Mouse (Mus musculus) heart, postnatal 0 days (tissue): ENCODE data around the gene Celf2. TPM values are rescaled to one million over a fixed set of nuclear protein-coding genes. Genes with fewer than 3 reads are reported as not detected.

ENCODE experiments used
- ATAC-seq: fragments of 200-750 bp; cut with Nextera tagmentation; 2 replicates; pipeline ENCODE4 v1.8.0; 2017; ENCODE audit warnings: low read depth, moderate number of reproducible peaks, moderate library complexity; ENCODE audit not compliant: insufficient read depth
- DNase-seq: peaks from one replicate; pipeline ENCODE4 v3.0.0-alpha.2; 2016; ENCODE audit warnings: low spot score
- H3K27ac ChIP-seq: fragments of 300-500 bp; sonication (generic); 2 replicates; pipeline ENCODE4 v1.5.1; 2014; ENCODE audit warnings: low read depth, mild to moderate bottlenecking
- H3K27me3 ChIP-seq: fragments of 300-500 bp; sonication (generic); 2 replicates; pipeline ENCODE4 v1.6.1; 2014; ENCODE audit warnings: low read length, mixed read lengths; ENCODE audit not compliant: control insufficient read depth, insufficient read depth
- H3K36me3 ChIP-seq: fragments of 300-500 bp; sonication (generic); replicated peaks from 2 replicates; pipeline ENCODE4 v1.6.1; 2014; ENCODE audit warnings: low read length, mixed read lengths; ENCODE audit not compliant: control insufficient read depth, insufficient read depth
- H3K4me1 ChIP-seq: fragments of 300-500 bp; sonication (generic); 2 replicates; pipeline ENCODE4 v1.6.1; 2014; ENCODE audit warnings: antibody characterized with exemption; ENCODE audit not compliant: control insufficient read depth, insufficient read depth
- H3K4me2 ChIP-seq: fragments of 300-500 bp; sonication (generic); 2 replicates; pipeline ENCODE4 v1.6.1; 2014; ENCODE audit warnings: low read depth, mild to moderate bottlenecking, low read length, moderate library complexity
- H3K4me3 ChIP-seq: fragments of 300-500 bp; sonication (generic); 2 replicates; pipeline ENCODE4 v1.5.1; 2014; ENCODE audit warnings: low read depth, low read length
- H3K9ac ChIP-seq: fragments of 300-500 bp; sonication (generic); replicated peaks from 2 replicates; pipeline ENCODE4 v1.6.1; 2014; ENCODE audit warnings: low read depth, low read length, mixed read lengths
- H3K9me3 ChIP-seq: fragments of 300-500 bp; sonication (generic); replicated peaks from 2 replicates; pipeline ENCODE4 v1.6.1; 2016; ENCODE audit warnings: low read length; ENCODE audit not compliant: control insufficient read depth
- CTCF ChIP-seq: IDR thresholded peaks from 2 replicates; pipeline ENCODE4 v1.5.1; 2016; ENCODE audit warnings: antibody characterized with exemption, control low read depth, low read depth
- EP300 ChIP-seq: IDR thresholded peaks from 2 replicates; pipeline ENCODE4 v1.6.1; 2016; ENCODE audit warnings: antibody characterized with exemption, low read depth
- WGBS: fragments of 180-500 bp; shearing (Covaris S2); extraction: QIAGEN DNeasy Blood & Tissue Kit; methylation state at CpG from one replicate; pipeline ENCODE4 v1.1.7; 2014; 5-methylcytosine and 5-hydroxymethylcytosine counted together
- polyA plus RNA-seq: library from polyadenylated mRNA; unstranded; fragments of >200 nt; fragmentation: Nextera tagmentation; extraction: Ambion mirVana; gene quantifications from 2 replicates; pipeline ENCODE4 v1.2.1, GENCODE M21; 2015
- total RNA-seq: library from RNA; depleted of rRNA; stranded (reverse); fragments of >200 nt; gene quantifications from 2 replicates; pipeline ENCODE4 v1.2.3, GENCODE M21; 2014; ENCODE audit warnings: low replicate concordance

Gene Celf2
- total and polyA plus RNA-seq, 2 experiments from 2014 or later, result 47.6 to 64.9 TPM

- Histone ChIP-seq H3K4me2 (no peak overlapping the region), H3K27ac (no peak overlapping the region), H3K4me1 (0 out of 2 replicates have a peak, but pooled peaks cover 3% of the 10 kb centered on the region), H3K9me3 (no peaks in the 10 kb centered on the region), H3K4me3 (no peak overlapping the region), H3K36me3 (no peaks in the 10 kb centered on the region), H3K9ac (no peak overlapping the region), H3K27me3 (no peaks in the 10 kb centered on the region)
- no peak for DNase-seq
- no peak for ATAC-seq
- TF ChIP-seq CTCF (no peak), EP300 (no peak)
- WGBS, result 77% methylated on average over 5 of the region's 5 CpGs
Observed at GRCm38 (mm10) chr2:6572976-6573375, 936.4 kb downstream of the Celf2 start.

DNA sequence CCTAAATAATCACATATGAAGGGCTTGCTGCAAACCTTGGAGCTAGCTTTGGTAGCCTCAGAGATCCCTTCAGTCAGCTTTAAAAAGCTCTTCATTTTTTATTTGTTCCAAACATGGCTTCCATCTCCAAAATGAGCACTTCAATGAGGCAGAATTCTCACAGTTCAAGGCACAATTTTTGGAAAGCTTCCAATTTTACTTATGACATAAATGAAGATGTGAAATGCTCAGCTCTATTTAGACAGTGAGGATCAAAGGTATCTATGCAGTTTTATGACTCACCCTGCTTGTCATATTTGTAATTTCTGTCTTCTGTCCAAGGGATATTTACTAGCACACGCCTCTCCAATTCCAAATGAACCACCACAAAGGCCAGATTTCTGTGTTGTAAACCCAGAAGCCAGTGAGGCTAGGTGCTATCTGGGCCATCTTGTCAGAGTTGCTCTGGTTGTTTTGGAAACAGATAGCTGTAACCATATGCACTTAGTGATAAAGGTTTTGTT is 940.3 kb downstream of the Celf2 start:
- DNase-seq, result no peak
- Histone ChIP-seq H3K4me3 (no peak overlapping the region), H3K27me3 (no peaks in the 10 kb centered on the region), H3K36me3 (no peaks in the 10 kb centered on the region), H3K9me3 (no peaks in the 10 kb centered on the region), H3K9ac (no peak overlapping the region), H3K27ac (no peak overlapping the region), H3K4me2 (no peak overlapping the region), H3K4me1 (0 out of 2 replicates have a peak, but pooled peaks cover 3% of the 10 kb centered on the region)
- WGBS, result 86% methylated on average over 1 of the region's 1 CpGs
- ATAC-seq, result no peak
- TF ChIP-seq CTCF (no peak), EP300 (no peak)

GRCm38 (mm10) chr2:6565175-6565574 is 944.2 kb downstream of the Celf2 start:
- peaks cover 7% of the 10 kb centered on the region for H3K36me3 ChIP-seq
- H3K27ac ChIP-seq, result no peak overlapping the region
- TF ChIP-seq EP300 (no peak), CTCF (no peak)
- DNase-seq, result no peak
- 93% methylated on average over 3 of the region's 3 CpGs for WGBS
- no peaks in the 10 kb centered on the region for H3K27me3 ChIP-seq
- no peak overlapping the region for H3K4me3 ChIP-seq
- no peak for ATAC-seq
- no peaks in the 10 kb centered on the region for H3K4me1 ChIP-seq
- no peak overlapping the region for H3K4me2 ChIP-seq
- no peak overlapping the region for H3K9ac ChIP-seq
- H3K9me3 ChIP-seq, result no peaks in the 10 kb centered on the region

GRCm38 (mm10) chr2:6561337-6561736 is 948.0 kb downstream of the Celf2 start:
- TF ChIP-seq EP300, result no peak
- TF ChIP-seq CTCF, result no peak
- ATAC-seq, result no peak
- WGBS, result 93% methylated on average over 3 of the region's 3 CpGs

GRCm38 (mm10) chr2:6560802-6561201 is 948.6 kb downstream of the Celf2 start:
- no peaks in the 10 kb centered on the region for H3K4me1 ChIP-seq
- peaks cover 16% of the 10 kb centered on the region for H3K36me3 ChIP-seq
- H3K9me3 ChIP-seq, result no peaks in the 10 kb centered on the region
- DNase-seq, result no peak
- no peak for ATAC-seq
- no peaks in the 10 kb centered on the region for H3K27me3 ChIP-seq
- no peak overlapping the region for H3K4me3 ChIP-seq
- H3K27ac ChIP-seq, result no peak overlapping the region
- no peak overlapping the region for H3K4me2 ChIP-seq
- no peak for TF ChIP-seq EP300
- no peak for TF ChIP-seq CTCF
- WGBS, result 95% methylated on average over 3 of the region's 3 CpGs
- no peak overlapping the region for H3K9ac ChIP-seq

More at GRCm38 (mm10) chr2:6561337-6561736, 948.0 kb downstream of the Celf2 start:
- DNase-seq, result no peak
- peaks cover 16% of the 10 kb centered on the region for H3K36me3 ChIP-seq
- H3K27me3 ChIP-seq, result no peaks in the 10 kb centered on the region
- no peak overlapping the region for H3K4me3 ChIP-seq
- H3K4me2 ChIP-seq, result no peak overlapping the region
- no peak overlapping the region for H3K27ac ChIP-seq
- H3K4me1 ChIP-seq, result no peaks in the 10 kb centered on the region
- H3K9ac ChIP-seq, result no peak overlapping the region
- H3K9me3 ChIP-seq, result no peaks in the 10 kb centered on the region

GRCm38 (mm10) chr2:6559581-6559980 is 949.8 kb downstream of the Celf2 start:
- H3K4me3 ChIP-seq, result no peak overlapping the region
- no peaks in the 10 kb centered on the region for H3K27me3 ChIP-seq
- TF ChIP-seq EP300, result no peak
- no peak for TF ChIP-seq CTCF
- no peaks in the 10 kb centered on the region for H3K9me3 ChIP-seq
- no peak overlapping the region for H3K4me2 ChIP-seq
- H3K36me3 ChIP-seq, result peaks cover 16% of the 10 kb centered on the region
- no peak overlapping the region for H3K9ac ChIP-seq
- no peaks in the 10 kb centered on the region for H3K4me1 ChIP-seq
- no peak for ATAC-seq
- DNase-seq, result no peak
- WGBS, result 86% methylated on average over 2 of the region's 2 CpGs
- no peak overlapping the region for H3K27ac ChIP-seq
